ENCODE assay signal across 10 mouse cellular contexts in the genomic region with DNA sequence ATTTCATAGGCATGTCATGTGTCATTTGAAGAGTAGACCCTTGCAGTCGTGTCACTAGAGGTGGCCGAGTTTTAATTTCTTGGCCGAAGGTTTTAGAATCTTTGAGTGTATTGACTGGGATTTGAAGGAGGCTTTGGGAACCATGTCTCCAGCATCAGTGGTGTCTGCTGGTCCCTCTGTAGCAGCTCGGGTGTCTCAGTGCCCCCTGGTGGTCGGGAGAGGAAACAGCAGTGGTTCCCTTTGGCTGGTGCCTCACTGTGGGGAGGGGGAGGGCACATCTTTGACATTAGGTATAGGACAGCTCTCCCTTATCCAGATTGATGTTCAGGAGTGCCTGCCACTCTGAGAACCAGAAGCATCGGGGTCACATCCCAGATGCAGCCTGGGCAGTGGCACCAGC. TPM values are rescaled to one million over a fixed set of nuclear protein-coding genes. Genes with fewer than 3 reads are reported as not detected.
DNase-seq lines count a peak whose midpoint lies in the region; ATAC-seq and TF ChIP-seq lines count a peak whose summit lies in the region.
"Had no signal": no experiment of that assay in that cellular context is flagged by ENCODE, and none has a peak within 500 bp of the region (broad histone marks: within the 10 kb centered on the region; RNA-seq: fewer than 3 reads in every experiment).

No protein-coding gene starts in this region.

- TF ChIP-seq EP300 in ES-Bruce4 (IDR thresholded peaks at IDR 0.05; ENCODE audit: insufficient read depth, low read depth, low read length) = no peak

- H3K27ac ChIP-seq in hindbrain, embryonic 14.5 days = no peak overlapping the region
- no peak overlapping the region for H3K27ac ChIP-seq in hindbrain, embryonic 13.5 days
- H3K27ac ChIP-seq in ES-Bruce4 (ENCODE audit: insufficient read depth, low read length) = no peak overlapping the region
- H3K27ac ChIP-seq: embryonic facial prominence, embryonic 13.5 days; limb, embryonic 15.5 days had no signal

- peaks cover 9% of the 10 kb centered on the region; the same call in 1 of the 2 replicates for H3K36me3 ChIP-seq in hindbrain, embryonic 14.5 days (replicated peaks; ENCODE audit: control insufficient read depth, insufficient read depth)
- H3K36me3 ChIP-seq in hindbrain, embryonic 13.5 days = peaks cover 40% of the 10 kb centered on the region
- H3K36me3 ChIP-seq in ES-Bruce4 (ENCODE audit: control insufficient read depth, insufficient read depth, low read length, poor library complexity, severe bottlenecking) = peaks cover 11% of the 10 kb centered on the region

- no peak for TF ChIP-seq POLR2A in ES-Bruce4 (IDR thresholded peaks at IDR 0.05; ENCODE audit: insufficient read depth, low read length)

- no peaks in the 10 kb centered on the region for H3K9me3 ChIP-seq in hindbrain, embryonic 14.5 days (ENCODE audit: control insufficient read depth, low read length)
- H3K9me3 ChIP-seq in hindbrain, embryonic 13.5 days = no peaks in the 10 kb centered on the region
- no peaks in the 10 kb centered on the region for H3K9me3 ChIP-seq in ES-Bruce4 (replicated peaks; ENCODE audit: control insufficient read depth, insufficient read depth, low read length, poor library complexity, severe bottlenecking)
- H3K9me3 ChIP-seq: embryonic facial prominence, embryonic 13.5 days; limb, embryonic 15.5 days had no signal

- intact Hi-C loops in left cerebral cortex, postnatal 14 days (cut with DNase I) = no loop called here

- ATAC-seq in hindbrain, embryonic 14.5 days (ENCODE audit: low FRiP score) = 0 out of 2 replicates have a peak, but pooled peaks have one; percentile 18
- ATAC-seq in hindbrain, embryonic 13.5 days (ENCODE audit: low FRiP score) = no peak

- 37% methylated on average over 6 of the region's 6 CpGs for WGBS in hindbrain, embryonic 14.5 days
- whole genome bisulfite sequencing in hindbrain, embryonic 13.5 days = 44% methylated on average over 6 of the region's 6 CpGs

- H3K4me1 ChIP-seq in hindbrain, embryonic 14.5 days (replicated peaks; ENCODE audit: control insufficient read depth, insufficient read depth, low read length) = peaks cover 7% of the 10 kb centered on the region
- peaks cover 9% of the 10 kb centered on the region for H3K4me1 ChIP-seq in hindbrain, embryonic 13.5 days (replicated peaks)
- no peaks in the 10 kb centered on the region for H3K4me1 ChIP-seq in ES-Bruce4 (ENCODE audit: control insufficient read depth, insufficient read depth, low read length)
- H3K4me1 ChIP-seq: embryonic facial prominence, embryonic 13.5 days; limb, embryonic 15.5 days had no signal

- no peak overlapping the region for H3K4me2 ChIP-seq in hindbrain, embryonic 14.5 days (replicated peaks)
- H3K4me2 ChIP-seq in hindbrain, embryonic 13.5 days = no peak overlapping the region
- H3K4me2 ChIP-seq: embryonic facial prominence, embryonic 13.5 days; limb, embryonic 15.5 days had no signal

- H3K9ac ChIP-seq in hindbrain, embryonic 14.5 days = no peak overlapping the region
- H3K9ac ChIP-seq in hindbrain, embryonic 13.5 days = no peak overlapping the region
- no peak overlapping the region for H3K9ac ChIP-seq in ES-Bruce4 (ENCODE audit: low read depth, poor library complexity, severe bottlenecking)
- H3K9ac ChIP-seq: embryonic facial prominence, embryonic 13.5 days; limb, embryonic 15.5 days had no signal

- H3K27me3 ChIP-seq in hindbrain, embryonic 14.5 days (ENCODE audit: control insufficient read depth, insufficient read depth, low read length) = no peaks in the 10 kb centered on the region
- no peaks in the 10 kb centered on the region for H3K27me3 ChIP-seq in hindbrain, embryonic 13.5 days
- H3K27me3 ChIP-seq in ES-Bruce4 (ENCODE audit: control insufficient read depth, insufficient read depth, low read length, poor library complexity, severe bottlenecking) = no peaks in the 10 kb centered on the region
- H3K27me3 ChIP-seq: embryonic facial prominence, embryonic 13.5 days; limb, embryonic 15.5 days had no signal

- H3K4me3 ChIP-seq in hindbrain, embryonic 14.5 days (replicated peaks; ENCODE audit: low read length) = no peak overlapping the region
- no peak overlapping the region for H3K4me3 ChIP-seq in hindbrain, embryonic 13.5 days
- H3K4me3 ChIP-seq in ES-Bruce4 (ENCODE audit: low read depth, low read length) = no peak overlapping the region
- H3K4me3 ChIP-seq: embryonic facial prominence, embryonic 13.5 days; limb, embryonic 15.5 days had no signal

- TF ChIP-seq CTCF in ES-Bruce4 (IDR thresholded peaks at IDR 0.05; ENCODE audit: low read depth, low read length) = peak; percentile 96

- peak; percentile 53 for DNase-seq in hindbrain, embryonic 14.5 days (ENCODE audit: low spot score)
- peak; percentile 54 for DNase-seq in brain, adult 2 months (ENCODE audit: low read depth, low spot score)
- peak; percentile 49 for DNase-seq in gastrocnemius, postnatal 10 days
- DNase-seq in left cerebral cortex, postnatal 14 days (ENCODE audit: low spot score in 2 of 2) = peak; percentile 61 to 73
- DNase-seq in natural killer cell, adult 2 months (ENCODE audit: low spot score in 2 of 2) = peak; percentile 40 to 55
- DNase-seq in thymus, postnatal 14 days = peak; percentile 78

RNA-seq across cellular contexts. Expression of a gene that starts 17.7 kb away (rescaled TPM):
- 17.5 and 20.2 TPM in 2 replicates for polyA plus RNA-seq in hindbrain, embryonic 14.5 days (2014; fragmentation: Nextera tagmentation; extraction: Ambion mirVana)
- 16.2 and 18.1 TPM in 2 replicates for polyA plus RNA-seq in hindbrain, embryonic 13.5 days (2015; fragmentation: Nextera tagmentation; extraction: Ambion mirVana)
- 30.0 and 32.6 TPM in 2 replicates for polyA plus RNA-seq in ES-Bruce4 (2011; ENCODE audit: insufficient read depth, insufficient read length, low read depth, missing spikeins)
- 10 to 100 TPM; 14.1 to 20.8 TPM for total RNA-seq in gastrocnemius, postnatal 10 days (2021)
- total RNA-seq in left cerebral cortex, postnatal 14 days (2021) = 10 to 100 TPM; 21.4 TPM
